Mouse (Mus musculus) intestine, embryonic 14.5 days (tissue): ENCODE data around the gene Erf. TPM values are rescaled to one million over a fixed set of nuclear protein-coding genes. Genes with fewer than 3 reads are reported as not detected.
A peak's percentile ranks its signal among the peaks of the same experiment; 100 is the strongest.

Experiments
- ATAC-seq: fragments of 200-750 bp; cut with Nextera tagmentation; replicated peaks from 2 replicates; pipeline ENCODE4 v1.8.0; 2017; ENCODE audit warnings: low read depth, moderate number of reproducible peaks, moderate TSS enrichment, moderate library complexity; ENCODE audit not compliant: low FRiP score, low TSS enrichment
- DNase-seq: peaks from one replicate; pipeline ENCODE4 v3.0.0-alpha.2; 2018; ENCODE audit warnings: low spot score
- H3K27ac ChIP-seq: fragments of 300-500 bp; sonication (generic); 2 replicates; pipeline ENCODE4 v1.5.1; 2014; ENCODE audit warnings: low read depth, mild to moderate bottlenecking, control low read depth
- H3K27me3 ChIP-seq: fragments of 300-500 bp; sonication (generic); replicated peaks from 2 replicates; pipeline ENCODE4 v1.6.1; 2014; ENCODE audit warnings: low read length, control low read depth; ENCODE audit not compliant: control insufficient read depth, insufficient read depth
- H3K36me3 ChIP-seq: fragments of 300-500 bp; sonication (generic); 2 replicates; pipeline ENCODE4 v1.6.1; 2014; ENCODE audit warnings: low read length, control low read depth; ENCODE audit not compliant: control insufficient read depth, insufficient read depth
- H3K4me1 ChIP-seq: fragments of 300-500 bp; sonication (generic); replicated peaks from 2 replicates; pipeline ENCODE4 v1.6.1; 2014; ENCODE audit warnings: low read length, control low read depth, mixed read lengths; ENCODE audit not compliant: control insufficient read depth, insufficient read depth
- H3K4me2 ChIP-seq: fragments of 300-500 bp; sonication (generic); 2 replicates; pipeline ENCODE4 v1.6.1; 2014; ENCODE audit warnings: low read length
- H3K4me3 ChIP-seq: fragments of 300-500 bp; sonication (generic); 2 replicates; pipeline ENCODE4 v1.5.1; 2014; ENCODE audit warnings: low read depth, low read length, control low read depth, mixed read lengths
- H3K9ac ChIP-seq: fragments of 300-500 bp; sonication (generic); 2 replicates; pipeline ENCODE4 v1.6.1; 2014; ENCODE audit warnings: mild to moderate bottlenecking, low read length
- H3K9me3 ChIP-seq: fragments of 300-500 bp; sonication (generic); 2 replicates; pipeline ENCODE4 v1.6.1; 2016; ENCODE audit warnings: low read length, control low read depth; ENCODE audit not compliant: control insufficient read depth
- WGBS: fragments of 180-500 bp; shearing (Covaris S2); extraction: QIAGEN DNeasy Blood & Tissue Kit; methylation state at CpG from one replicate; pipeline ENCODE4 v1.1.7; 2014; 5-methylcytosine and 5-hydroxymethylcytosine counted together
- polyA plus RNA-seq: library from polyadenylated mRNA; unstranded; fragments of >200 nt; fragmentation: Nextera tagmentation; extraction: Ambion mirVana; gene quantifications from 2 replicates; pipeline ENCODE4 v1.2.1, GENCODE M21; 2014

Erf gene
- polyA plus RNA-seq, 1 experiment from 2014 or later: 22.0 TPM

DNA sequence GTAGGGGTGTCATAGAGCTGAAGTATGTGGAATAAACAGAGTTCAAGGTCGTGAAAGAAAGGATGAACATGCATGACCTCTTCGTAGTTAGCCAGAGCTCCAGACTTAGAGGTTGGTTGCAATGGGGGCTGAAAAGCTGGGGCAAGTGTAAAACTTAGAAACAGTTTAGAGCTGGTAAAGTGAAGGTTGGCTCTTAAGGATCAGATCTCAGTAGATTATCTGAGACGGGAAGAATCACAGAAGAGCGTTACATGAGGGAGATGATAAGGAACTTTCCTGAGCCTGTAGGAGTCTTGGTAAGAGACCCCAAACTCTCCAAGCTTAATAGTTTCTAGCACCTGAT lies 27.4 kb upstream of the Erf start:
- 12% methylated on average over 4 of the region's 4 CpGs for WGBS
- peak overlapping the region; percentile 95 for H3K27ac ChIP-seq
- peak overlapping the region; percentile 60 for H3K4me2 ChIP-seq
- peak overlapping the region; percentile 50 for H3K4me3 ChIP-seq
- H3K36me3 ChIP-seq: peaks cover 9% of the 10 kb centered on the region; the same call in 1 of the 2 replicates
- H3K4me1 ChIP-seq: peaks cover 31% of the 10 kb centered on the region
- H3K9me3 ChIP-seq: no peaks in the 10 kb centered on the region
- no peak for DNase-seq
- no peaks in the 10 kb centered on the region for H3K27me3 ChIP-seq
- H3K9ac ChIP-seq: peak overlapping the region; percentile 71
- ATAC-seq: no peak

GRCm38 (mm10) chr7:25277405-25277804 lies 26.8 kb upstream of the Erf start:
- Histone ChIP-seq H3K27ac (peak overlapping the region; percentile 95; the same call in 1 of the 2 replicates), H3K9me3 (no peaks in the 10 kb centered on the region), H3K4me2 (peak overlapping the region; percentile 60), H3K36me3 (peaks cover 15% of the 10 kb centered on the region), H3K4me3 (no peak overlapping the region), H3K4me1 (peaks cover 30% of the 10 kb centered on the region), H3K9ac (peak overlapping the region; percentile 71), H3K27me3 (no peaks in the 10 kb centered on the region)
- ATAC-seq (no peak), DNase-seq (no peak)
- WGBS: 90% methylated on average over 4 of the region's 4 CpGs

DNA sequence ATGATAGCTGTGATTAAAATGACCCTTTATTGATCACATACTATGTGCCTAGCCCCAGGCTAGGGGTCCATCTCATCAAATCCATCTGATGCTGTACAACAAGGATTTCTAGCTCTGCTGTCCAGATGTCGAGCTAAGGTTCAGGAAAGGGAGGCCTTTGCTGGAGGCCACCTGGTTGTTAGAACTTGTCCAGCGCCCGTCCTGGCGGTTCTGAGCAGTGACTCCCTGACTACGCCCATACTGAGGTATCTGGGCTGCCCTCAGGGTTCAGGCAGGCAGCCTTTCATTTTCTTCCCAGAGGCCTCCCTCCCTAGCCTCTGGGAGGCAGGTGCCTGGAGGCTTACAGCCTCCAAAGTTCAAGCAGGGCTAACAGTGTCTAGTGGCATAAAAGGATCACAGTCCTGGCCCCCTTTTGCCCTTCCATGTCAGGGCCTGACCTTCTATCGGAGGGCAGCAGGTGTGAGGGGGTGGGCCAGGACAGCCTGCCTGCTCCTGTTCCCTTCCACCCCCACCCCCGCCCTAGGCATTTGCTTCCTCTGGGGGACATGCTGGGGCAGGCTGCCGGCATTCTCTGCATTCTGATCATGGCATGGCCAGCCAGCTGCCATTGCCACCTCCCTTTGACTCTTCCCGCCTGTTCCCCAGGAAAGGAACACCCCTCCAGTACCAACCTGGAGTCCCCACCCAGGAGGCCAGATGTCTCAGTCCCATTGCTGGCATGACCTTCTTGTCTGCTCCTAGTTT lies 25.2 kb upstream of the Erf start:
- ATAC-seq: no peak
- WGBS: 57% methylated on average over 9 of the region's 9 CpGs
- Histone ChIP-seq H3K27ac (no peak overlapping the region), H3K4me3 (no peak overlapping the region), H3K36me3 (peaks cover 29% of the 10 kb centered on the region), H3K9me3 (no peaks in the 10 kb centered on the region), H3K4me2 (no peak overlapping the region), H3K9ac (no peak overlapping the region), H3K4me1 (peaks cover 20% of the 10 kb centered on the region), H3K27me3 (no peaks in the 10 kb centered on the region)
- no peak for DNase-seq

DNA sequence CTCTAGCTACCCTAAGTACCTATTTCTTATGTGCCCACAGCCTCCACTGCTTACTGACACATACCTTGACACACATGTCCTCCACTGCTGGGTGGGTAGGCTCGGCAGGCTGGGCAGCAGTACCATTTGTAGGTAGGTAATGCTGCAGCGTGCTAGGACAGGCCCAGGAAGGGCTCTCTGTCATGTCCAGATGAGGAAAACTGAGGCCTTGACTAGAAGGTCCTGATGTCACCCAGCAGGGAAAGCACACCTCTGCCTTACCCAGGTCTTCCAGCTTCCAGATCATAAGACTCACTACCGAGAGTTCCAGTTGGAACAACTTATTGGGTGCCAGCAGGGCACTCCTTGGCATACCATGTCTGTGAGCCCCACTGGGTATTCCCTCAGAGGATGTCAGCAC lies 24.4 kb upstream of the Erf start:
- no peak for ATAC-seq
- no peaks in the 10 kb centered on the region for H3K9me3 ChIP-seq
- no peak overlapping the region for H3K27ac ChIP-seq
- WGBS: 86% methylated on average over 3 of the region's 3 CpGs
- no peak overlapping the region for H3K9ac ChIP-seq
- peaks cover 29% of the 10 kb centered on the region for H3K36me3 ChIP-seq
- peaks cover 14% of the 10 kb centered on the region for H3K4me1 ChIP-seq
- H3K4me2 ChIP-seq: no peak overlapping the region
- no peak for DNase-seq
- H3K27me3 ChIP-seq: no peaks in the 10 kb centered on the region
- no peak overlapping the region for H3K4me3 ChIP-seq

- no peak overlapping the region for H3K9ac ChIP-seq
- 37% methylated on average over 5 of the region's 5 CpGs for WGBS
Measured at GRCm38 (mm10) chr7:25274571-25274970, 24.0 kb upstream of the Erf start.

GRCm38 (mm10) chr7:25273259-25274241 lies 23.0 kb upstream of the Erf start:
- ATAC-seq (no peak), DNase-seq (no peak)
- 87% methylated on average over 22 of the region's 22 CpGs for WGBS
- peaks cover 29% of the 10 kb centered on the region for H3K36me3 ChIP-seq
- H3K9me3 ChIP-seq: no peaks in the 10 kb centered on the region
- H3K27me3 ChIP-seq: no peaks in the 10 kb centered on the region
- no peak overlapping the region for H3K4me2 ChIP-seq
- H3K27ac ChIP-seq: no peak overlapping the region
- H3K4me3 ChIP-seq: no peak overlapping the region
- H3K4me1 ChIP-seq: peaks cover 25% of the 10 kb centered on the region
- no peak overlapping the region for H3K9ac ChIP-seq

More at GRCm38 (mm10) chr7:25274571-25274970, 24.0 kb upstream of the Erf start:
- peaks cover 18% of the 10 kb centered on the region for H3K4me1 ChIP-seq
- ATAC-seq (no peak), DNase-seq (no peak)
- peaks cover 29% of the 10 kb centered on the region for H3K36me3 ChIP-seq
- H3K9me3 ChIP-seq: no peaks in the 10 kb centered on the region
- no peak overlapping the region for H3K27ac ChIP-seq
- no peak overlapping the region for H3K4me2 ChIP-seq
- H3K4me3 ChIP-seq: no peak overlapping the region
- H3K27me3 ChIP-seq: no peaks in the 10 kb centered on the region

GRCm38 (mm10) chr7:25272445-25273258 lies 22.1 kb upstream of the Erf start:
- 85% methylated on average over 38 of the region's 38 CpGs for WGBS
- DNase-seq: no peak
- no peak overlapping the region for H3K27ac ChIP-seq
- H3K4me1 ChIP-seq: peaks cover 21% of the 10 kb centered on the region
- ATAC-seq: no peak
- no peak overlapping the region for H3K4me2 ChIP-seq
- H3K27me3 ChIP-seq: no peaks in the 10 kb centered on the region
- H3K9ac ChIP-seq: no peak overlapping the region
- peaks cover 29% of the 10 kb centered on the region for H3K36me3 ChIP-seq
- H3K4me3 ChIP-seq: no peak overlapping the region
- no peaks in the 10 kb centered on the region for H3K9me3 ChIP-seq
